Mouse (Mus musculus): ENCODE results near the gene Slc25a25.

Slc25a25 gene

DNA sequence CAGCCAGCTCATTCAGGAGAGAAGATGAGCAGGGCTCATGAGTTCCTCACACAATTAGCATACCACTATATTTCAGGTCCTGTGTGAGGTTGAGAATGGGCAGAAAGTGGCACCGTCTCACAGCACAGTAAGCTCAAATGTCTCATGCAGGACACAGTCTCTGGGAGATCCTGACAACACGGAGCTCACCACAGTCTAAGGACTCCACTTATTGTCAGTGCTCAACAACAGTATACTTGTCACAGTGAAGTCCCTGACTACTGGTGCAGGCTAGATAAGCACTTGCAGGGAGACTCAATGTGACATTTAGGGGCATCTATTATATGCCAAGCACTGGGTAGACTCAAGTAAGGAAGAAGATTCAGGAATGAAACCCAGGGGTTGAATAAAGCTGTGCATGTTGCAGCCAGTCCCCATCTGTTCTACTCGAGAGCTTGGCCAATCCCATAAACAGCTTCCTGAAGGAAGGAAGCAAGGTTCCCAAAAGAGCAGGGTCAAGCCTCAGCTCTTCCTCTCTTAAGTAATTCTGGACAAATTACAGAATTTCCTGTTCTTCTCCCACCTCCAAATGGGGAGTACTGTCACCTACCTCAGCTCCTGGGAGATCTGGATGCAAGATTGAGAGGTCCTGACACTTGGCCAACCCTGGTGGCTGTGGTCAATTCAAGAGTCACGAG, 21.9 kb downstream of the Slc25a25 start:
- DNase-seq (ENCODE audit: low spot score in 2 of 2) = no peak

DNA sequence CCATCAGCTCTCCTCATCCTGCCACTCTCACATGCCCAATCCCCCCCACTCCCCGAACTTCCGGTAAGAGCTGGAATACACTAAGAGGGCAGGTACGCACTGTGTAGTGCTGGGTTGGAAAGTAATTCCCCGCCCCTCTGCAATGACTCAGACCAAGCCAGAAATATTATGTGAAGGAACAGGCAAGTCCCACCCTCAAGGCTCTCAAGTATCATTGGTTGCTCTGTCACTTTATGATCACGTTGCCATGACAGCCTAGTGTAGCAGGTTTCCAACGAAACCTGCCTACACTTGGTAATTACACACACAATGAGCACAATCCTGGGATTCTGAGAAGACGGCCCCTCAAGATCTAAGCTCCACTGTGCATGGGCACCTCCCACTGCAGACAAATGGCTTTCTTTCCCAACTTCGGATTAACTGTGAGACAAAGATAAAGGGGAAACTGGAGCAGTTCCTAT, 23.0 kb downstream of the Slc25a25 start:
- peak; percentile 57 to 71 for DNase-seq (ENCODE audit: low spot score in 2 of 2)

DNA sequence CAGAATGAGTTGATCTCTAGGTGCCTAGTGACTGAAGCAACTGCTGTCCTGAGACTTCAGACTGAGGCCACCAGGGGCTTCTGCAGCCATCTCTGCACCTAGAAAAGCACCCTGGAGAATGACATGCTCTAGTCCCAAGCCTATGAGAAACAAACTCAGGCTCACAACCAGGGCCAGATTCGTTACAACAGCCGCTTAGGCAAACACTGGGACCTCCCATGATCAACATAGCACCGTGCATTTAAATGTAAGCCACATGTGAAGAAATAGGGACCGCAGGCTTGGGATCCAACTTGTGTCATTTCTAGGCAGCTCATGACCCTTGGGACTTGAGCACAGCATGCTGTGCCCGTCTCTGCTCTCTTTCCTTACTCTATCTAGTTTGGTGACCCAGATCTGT, 23.5 kb downstream of the Slc25a25 start:
- DNase-seq (ENCODE audit: low spot score in 2 of 2) = no peak

DNA sequence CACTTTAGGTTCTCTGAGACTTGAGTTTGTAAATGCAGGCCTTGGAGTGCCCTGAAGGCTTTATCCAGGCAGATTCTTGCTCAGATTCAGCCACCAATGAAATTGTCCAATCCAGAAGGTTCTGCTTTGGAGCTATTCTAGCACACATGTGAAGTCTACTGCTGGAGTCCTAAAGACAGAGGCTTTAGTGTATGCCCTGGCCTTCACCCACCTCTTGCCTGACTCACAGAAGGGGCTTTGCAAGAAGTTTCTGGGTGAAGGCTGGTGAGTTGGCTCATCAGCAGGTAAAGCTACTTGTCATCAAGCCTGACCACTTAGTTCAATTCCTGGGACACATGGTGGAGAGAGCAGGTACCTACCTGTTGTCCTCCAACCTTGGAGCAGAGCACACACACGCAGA, 25.1 kb downstream of the Slc25a25 start:
- DNase-seq (ENCODE audit: low spot score in 2 of 2) = no peak

DNA sequence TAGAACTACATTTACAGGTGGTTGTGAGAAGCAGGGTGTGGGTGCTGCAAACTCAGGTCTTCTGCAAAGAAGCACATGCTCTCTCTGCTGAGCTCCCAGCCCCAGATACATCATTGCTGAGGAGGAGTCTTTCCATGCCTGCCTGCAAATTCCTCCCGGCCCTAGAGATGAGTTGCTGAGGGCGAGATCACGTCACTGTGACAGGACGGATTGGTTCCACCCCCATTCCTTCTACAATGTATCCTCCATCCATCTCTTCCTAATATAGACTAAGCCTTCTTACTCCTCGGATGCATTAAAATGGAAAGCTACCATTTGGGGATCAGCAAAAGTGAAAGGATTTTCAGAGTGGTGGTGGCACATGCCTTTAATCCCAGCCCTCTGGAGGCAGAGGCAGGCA, 25.7 kb downstream of the Slc25a25 start:
- peak; percentile 38 to 50 for DNase-seq (ENCODE audit: low spot score in 2 of 2)

DNA sequence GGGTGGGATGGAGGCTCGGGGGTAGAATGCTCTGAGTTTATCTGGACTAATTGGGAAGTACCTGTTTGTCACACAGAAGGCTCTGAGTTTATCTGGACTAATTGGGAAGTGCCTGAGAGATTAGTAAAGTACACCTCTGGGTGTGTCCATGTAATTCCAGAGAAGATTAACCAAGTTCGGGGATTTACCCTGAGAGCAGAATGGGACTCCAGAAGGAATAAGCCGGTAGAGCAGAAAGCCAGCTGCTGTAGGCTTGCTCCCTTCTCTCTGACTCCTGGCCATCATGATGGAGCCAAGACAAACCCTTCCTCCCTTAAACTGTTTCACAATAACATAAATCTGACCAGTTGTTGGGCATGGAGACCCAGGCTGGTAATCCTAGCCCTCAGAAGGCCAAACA, 26.4 kb downstream of the Slc25a25 start:
- DNase-seq (ENCODE audit: low spot score in 2 of 2) = no peak

DNA sequence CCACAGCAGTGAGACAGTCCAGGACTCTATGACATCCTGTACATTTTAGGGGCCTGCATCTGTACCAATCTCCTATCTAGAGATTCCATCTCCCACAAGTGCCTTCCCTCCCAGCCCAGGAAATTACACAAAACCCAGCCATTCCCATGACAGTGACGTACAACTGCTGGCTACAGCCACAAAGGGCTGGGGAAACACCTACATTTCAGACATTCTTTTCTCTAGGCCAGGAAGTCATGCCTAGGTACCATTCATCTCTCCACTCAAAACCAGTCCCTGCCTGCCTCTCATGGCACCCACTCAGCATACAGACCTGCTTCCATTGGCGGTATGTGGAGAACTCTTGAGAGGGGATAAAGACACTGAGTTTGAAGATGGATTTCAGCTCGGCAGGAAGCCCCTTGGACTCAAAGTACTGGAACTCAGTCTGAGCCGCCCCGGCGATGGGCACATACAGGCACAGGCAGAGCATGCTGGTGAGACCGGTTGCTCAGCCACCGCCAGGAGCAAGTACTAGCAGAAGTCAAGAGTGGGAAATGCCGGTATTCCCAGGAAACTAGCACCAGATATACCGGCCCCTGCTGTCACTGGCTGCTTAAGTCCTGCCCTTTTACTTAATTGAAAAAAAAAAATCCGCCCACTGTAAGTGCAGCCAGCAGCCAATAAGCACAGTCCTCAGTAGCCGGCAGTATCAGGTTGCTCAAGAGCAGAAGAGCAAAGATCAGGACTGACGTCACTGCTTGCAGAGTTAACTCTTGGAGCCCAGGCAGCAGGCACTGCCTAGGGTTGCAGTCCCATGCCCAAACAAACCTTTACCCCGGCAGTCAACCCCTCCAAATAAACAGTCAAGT, 27.5 kb downstream of the Slc25a25 start:
- DNase-seq (ENCODE audit: low spot score in 2 of 2) = peak in 1 of 2 experiments; percentile 38

DNA sequence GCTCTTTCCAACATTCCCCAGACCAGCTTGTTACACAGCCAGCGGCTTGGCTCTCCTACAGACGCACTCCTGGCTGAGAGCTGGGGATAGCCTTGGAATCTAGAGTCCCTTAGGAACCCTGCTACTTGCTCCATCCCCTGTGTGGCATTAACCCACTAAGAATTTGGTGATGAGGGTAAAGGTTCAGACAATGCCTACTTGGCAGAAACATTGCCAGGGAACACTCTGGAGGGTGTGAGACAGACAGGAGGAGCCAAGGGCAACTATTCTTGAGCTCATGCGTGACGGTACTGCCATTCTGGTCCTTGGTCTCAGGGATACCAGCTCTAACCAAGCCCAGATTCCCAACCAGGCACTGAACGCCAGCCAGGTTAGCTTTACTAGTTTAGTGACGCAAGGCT, 29.4 kb downstream of the Slc25a25 start:
- no peak for DNase-seq (ENCODE audit: low spot score in 2 of 2)

DNA sequence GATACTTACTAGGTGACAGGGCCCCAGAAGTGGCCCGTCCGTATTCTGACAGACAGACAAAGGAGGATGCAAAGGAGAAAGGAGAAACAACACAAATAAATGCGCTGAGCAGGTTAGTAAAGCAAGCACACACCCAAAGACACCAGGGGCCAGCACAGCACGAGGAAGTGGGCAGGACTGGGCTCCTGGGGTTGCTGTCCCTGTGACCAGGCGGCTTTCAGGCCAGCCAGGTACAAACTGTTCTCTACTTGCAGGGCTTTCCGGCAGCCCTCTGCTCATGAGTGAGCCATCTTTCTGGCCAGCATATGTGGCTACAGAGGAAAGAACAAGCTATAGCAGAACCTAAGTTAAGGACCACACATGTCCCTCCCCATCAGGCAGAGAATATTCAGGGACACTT, 30.6 kb downstream of the Slc25a25 start:
- DNase-seq (ENCODE audit: low spot score in 2 of 2) = no peak

DNA sequence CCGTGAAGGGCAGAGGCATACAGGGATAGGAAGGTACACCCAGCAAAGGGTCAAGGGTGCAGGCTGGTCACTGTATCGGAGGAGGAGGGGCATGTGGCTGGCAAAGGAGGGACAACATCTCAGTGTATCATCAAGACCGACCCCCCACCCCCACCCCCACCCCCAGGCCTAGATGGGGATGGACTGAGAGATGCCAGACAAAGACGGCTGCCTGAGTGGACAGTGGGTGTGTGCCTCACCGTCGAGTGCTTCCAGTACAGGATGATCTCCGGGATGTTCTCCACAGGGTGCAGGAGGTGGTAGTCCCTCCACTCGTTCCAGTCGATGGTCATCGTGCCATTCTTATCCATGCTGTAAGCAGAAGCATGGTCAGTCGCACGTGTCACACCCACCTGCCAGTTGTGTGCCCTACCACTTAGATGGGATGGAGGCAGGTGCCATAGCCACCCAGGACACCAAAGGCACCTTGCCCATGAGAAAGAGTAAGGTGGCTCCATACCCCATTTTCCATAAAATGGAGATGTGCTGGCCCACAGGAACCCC, 31.1 kb downstream of the Slc25a25 start:
- no peak for DNase-seq (ENCODE audit: low spot score in 2 of 2)

DNA sequence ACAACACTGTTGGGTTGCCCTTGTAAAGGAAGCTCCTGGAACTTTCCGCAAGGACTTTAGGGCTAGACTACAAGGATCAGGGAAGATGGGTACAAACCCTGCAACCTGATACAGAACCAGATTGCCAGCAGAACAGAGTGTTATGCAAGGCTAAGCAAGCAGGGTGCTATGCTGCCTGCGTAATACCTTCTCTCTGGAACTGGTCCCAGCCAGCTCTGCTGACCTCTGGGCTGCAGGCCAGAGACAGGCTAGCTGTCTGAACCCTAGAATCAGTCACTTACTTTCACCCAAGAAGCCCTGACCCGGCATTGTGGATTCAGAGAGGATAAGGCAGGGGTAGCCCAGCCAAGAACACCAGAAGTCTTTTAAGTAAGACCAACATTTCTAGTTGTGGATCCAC, 31.9 kb downstream of the Slc25a25 start:
- DNase-seq (ENCODE audit: low spot score in 2 of 2) = peak in 1 of 2 experiments; percentile 41

DNA sequence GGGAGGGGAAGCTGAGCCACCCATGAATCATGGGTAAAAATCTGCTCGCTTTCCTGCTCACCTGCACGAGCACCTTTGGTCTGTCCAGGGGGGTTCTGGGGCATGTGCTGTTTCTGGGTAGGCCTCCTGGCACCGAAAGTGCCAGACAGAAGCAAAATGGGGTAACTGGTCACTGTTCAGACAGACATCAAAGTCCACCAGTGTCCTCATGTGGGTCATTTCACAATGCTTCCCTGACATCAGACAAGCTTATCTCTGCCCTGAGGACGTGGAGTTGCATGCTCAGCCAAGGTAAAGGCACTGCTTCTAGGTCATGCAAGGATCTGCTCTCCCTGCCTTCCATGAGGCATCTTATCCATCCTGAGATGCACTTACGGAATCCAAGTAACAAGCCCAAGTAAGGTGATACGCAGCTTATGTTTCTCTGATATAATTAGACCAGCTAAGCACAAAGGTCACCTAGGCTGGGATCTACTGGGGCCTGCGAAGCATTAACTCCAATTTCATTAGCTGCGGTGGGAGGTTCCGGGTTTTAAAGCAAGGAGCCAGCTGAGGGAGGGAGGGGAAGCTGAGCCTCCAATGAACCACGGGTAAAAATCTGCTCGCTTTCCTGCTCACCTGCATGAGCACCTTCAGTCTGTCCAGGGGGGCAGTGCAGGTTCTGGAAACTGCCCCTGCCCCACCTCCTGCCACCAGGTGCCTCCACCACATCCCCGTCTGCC, 32.7 kb downstream of the Slc25a25 start:
- DNase-seq (ENCODE audit: low spot score in 2 of 2) = no peak

DNA sequence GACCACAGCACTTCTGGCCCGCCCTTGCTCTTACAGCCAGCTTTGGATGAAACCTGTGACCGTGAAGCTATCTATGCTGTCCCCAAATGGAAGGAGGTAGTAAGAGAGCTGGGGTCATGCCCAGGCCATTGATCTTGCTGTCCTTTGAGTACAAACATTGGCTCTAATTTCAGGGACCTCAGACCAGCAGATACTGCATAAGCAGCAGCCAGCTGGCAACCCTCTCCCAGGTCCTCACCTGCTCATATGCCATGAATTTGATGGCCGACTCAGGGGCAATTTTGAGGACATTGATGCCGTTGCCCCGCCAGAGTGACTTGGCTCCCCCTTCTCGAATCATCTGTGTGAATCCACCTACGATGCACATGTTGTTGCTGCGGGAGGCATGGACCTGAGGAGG, 33.8 kb downstream of the Slc25a25 start:
- no peak for DNase-seq (ENCODE audit: low spot score in 2 of 2)

DNA sequence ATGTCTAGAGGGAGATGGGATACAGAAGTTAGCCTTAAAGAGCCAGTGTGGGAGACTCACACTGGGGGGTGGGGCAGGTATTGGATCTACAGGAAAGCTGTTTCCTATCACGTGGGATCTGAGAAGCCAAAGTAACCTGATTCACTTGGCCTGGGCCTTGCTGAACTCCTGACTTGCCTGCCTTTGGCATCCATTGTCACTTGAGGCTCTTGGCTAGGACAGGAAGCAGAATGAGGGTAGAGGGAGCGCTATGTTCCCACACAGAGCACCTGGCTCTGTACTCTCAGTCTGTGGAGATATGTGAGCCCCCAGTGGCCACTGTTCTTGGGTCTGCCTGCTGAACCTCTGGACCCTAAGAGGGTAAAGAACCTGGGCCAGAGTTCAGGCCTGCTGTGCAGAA, 34.7 kb downstream of the Slc25a25 start:
- DNase-seq (ENCODE audit: low spot score in 2 of 2) = no peak

DNA sequence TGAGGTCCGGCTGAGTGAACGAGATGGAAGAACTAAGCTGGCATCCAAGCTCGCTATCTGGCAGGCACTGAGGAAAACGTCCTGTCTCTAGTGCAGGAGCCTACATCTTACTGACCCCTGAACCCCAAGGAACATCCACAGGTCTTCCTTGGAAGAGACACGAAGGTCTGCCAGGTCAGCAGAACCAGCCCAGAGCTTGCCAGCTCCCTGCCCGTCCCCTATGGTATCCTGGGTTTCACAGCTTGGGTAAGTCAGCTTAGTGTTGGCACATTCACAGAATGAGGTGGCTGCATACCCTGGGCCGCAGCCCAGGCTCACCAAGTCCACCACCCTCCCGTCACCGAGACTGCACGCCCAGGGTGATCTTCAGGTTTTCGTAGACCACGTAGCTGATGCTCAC, 35.4 kb downstream of the Slc25a25 start:
- DNase-seq (ENCODE audit: low spot score in 2 of 2) = no peak

DNA sequence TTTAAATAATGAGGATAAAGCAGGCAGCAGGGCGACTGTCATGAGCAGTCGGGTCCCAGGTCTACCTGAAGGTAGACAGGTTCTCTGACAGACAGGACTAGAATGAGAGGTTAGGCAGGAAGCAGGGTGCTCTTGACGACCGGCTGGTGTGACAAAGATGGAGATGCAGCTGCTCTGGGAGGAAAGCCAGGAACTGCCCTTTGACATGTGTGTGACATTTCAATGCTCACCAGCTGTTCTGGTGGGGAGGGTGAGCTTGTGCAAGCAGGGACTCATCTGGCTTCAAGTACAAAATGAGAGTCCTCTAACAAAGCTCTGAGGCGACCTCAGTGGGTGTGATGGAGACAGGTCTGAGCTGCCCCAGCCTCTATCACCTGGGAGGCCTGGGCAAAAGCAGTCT, 37.3 kb downstream of the Slc25a25 start:
- no peak for DNase-seq (ENCODE audit: low spot score in 2 of 2)

DNA sequence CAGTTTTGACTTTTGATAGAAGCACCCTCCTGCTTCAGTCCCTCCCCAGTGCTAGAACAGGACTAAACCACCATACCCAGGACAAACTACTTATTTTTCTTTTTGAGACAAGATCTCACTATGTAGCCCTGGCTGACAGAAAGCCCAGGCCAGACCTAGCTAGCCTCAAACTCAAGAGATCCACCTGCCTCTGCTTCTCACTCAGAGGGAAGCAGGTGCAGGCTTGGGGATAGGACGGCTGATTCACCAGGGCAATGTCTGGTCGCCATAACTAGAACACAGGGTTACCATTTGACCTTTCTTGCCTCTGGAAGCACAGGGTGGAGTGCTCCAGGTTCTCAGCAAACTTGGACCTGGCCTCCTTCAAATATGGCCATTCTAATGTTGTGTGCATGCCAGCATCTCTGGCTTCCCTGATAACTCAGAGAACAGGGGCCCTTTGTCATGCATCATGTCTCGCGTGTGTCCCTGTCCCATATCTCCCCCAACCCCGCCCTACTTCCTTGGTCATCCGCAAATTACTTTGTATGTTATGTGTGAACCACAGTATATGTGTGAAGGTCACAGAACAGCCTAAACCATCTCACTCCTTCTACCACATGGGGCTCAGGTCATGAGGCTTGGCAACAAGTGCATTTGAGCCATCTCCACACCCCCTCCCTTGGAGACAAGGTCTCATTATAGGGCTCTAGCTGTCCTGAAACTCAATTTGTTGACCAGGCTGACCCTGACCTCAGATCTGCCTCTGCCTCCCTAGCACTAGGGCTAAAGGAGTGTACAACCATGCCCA, 38.3 kb downstream of the Slc25a25 start:
- no peak for DNase-seq (ENCODE audit: low spot score in 2 of 2)

DNA sequence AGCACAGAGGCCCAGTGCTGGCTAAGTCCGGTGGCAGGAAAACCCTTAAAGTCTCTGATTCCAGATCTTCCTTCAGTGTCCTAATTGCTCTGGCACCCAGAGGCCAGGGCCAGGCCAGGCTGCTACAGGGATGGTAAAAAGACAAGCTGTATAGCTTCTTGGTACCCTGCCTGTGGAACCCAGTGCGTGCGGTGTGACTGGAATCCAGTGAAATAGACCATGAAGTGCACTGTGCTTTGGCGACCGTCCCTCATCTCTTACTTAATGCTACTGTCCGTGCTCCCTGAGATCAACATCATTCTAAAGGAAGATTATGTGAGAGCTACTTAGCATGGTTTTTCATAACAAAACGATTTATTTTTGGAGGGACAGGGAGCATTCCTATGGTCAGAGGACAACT, 39.8 kb downstream of the Slc25a25 start:
- no peak for DNase-seq (ENCODE audit: low spot score in 2 of 2)

DNA sequence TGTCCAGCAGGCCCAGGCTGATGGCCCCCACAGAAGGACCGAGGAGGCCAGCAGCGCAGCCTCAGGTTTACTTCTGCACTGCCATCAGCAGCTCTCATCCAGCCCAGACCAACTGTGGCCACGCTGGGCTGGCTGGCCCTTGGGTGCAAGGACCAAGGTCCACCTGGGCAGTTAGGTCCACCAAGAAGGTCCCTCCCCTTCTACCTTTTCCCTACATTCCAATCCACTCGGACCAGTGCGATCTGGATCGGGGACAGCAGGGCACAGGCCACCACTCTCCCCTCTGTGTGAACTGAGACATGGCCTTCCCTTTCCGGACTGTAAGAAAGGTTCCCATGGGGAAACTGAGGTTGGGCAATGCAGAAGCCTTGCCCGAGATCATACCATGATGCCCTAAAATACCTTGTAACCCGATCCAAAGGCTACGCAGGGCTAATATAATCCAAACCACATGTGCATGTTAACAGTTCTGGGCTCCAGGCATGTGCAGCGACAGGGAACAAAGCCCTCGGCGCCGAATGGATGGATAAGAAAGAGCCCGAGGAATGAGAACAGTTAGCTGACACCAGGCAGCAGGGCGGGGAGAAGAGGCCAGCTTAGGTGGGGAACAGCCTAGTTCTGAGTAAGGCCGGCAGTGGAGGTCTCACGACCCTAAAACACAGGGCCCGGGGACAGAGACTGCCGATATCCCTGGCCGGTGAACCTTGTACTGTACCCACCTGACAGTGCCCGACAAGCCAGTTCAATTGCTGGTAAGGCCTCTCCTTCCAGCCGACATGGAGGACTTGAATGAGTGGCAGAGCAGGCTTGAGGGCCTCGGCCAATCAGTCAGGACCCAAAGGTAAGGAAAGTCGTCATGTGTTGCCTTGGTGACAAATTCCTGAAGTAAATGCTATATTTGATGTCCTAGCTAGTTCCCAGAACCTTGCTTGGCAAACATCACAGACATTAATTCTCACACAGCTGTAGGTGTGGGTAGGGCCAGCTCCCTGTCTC, 42.5 kb downstream of the Slc25a25 start:
- no peak for DNase-seq (ENCODE audit: low spot score in 2 of 2)

DNA sequence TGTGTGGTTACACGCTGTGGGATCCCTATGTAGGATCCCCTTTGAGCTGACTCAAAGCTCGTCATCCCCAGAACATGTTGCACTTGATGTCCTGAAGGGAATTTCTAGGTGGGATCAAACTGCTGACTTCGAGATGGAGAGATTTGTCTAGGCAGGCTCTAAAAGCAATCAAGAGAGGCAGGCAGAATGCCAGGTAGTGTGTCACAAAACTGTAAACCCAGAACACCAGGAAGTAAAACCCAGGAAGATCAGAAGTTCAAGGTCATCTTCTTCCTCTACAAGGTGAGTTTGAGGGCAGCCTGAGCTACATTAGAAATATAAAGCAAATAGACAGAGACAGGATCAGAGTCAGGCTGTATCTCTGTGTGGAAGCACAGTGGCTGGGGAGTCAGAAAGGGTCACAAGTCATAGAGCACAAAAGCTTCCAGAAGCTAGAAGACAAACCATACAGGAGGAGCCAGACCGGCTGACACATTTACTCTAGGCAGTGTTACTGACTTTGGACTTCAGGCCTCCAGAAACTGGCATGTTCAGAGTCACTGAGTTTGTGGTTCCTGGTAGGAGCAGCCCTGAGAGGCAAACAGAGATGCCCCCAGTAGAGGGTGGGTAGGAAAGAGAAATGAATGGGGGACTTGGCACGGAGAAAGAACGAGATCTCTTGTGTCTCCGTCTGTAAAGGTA, 44.0 kb downstream of the Slc25a25 start:
- no peak for DNase-seq (ENCODE audit: low spot score in 2 of 2)

Measured in frontal cortex, postnatal 36 days (tissue).